ENCODE assay signal across 14 mouse cellular contexts in genomic region chr2:56109531-56109930, GRCm38 (mm10).
DNase-seq lines count a peak whose midpoint lies in the region; ATAC-seq and TF ChIP-seq lines count a peak whose summit lies in the region.
"Had no signal": no experiment of that assay in that cellular context is flagged by ENCODE, and none has a peak within 500 bp of the region (broad histone marks: within the 10 kb centered on the region; RNA-seq: fewer than 3 reads in every experiment).

No protein-coding gene starts in this region.

- 49% methylated on average over 3 of the region's 3 CpGs for WGBS in intestine, postnatal 0 days
- WGBS in intestine, embryonic 16.5 days: 48% methylated on average over 3 of the region's 3 CpGs
- 46% methylated on average over 3 of the region's 3 CpGs for WGBS in forebrain, embryonic 14.5 days

- DNase-seq in 416B (ENCODE audit: low read depth): peak; percentile 54
- peak; percentile 88 for DNase-seq in forebrain, embryonic 14.5 days (ENCODE audit: low spot score)
- DNase-seq in spleen, postnatal 10 days (ENCODE audit: low spot score in 2 of 2): no peak
- no peak for DNase-seq in thymus, postnatal 10 days (ENCODE audit: low spot score in 2 of 2)
- DNase-seq in yolk sac, embryonic 10.5 days (ENCODE audit: low spot score): no peak
- DNase-seq: cerebellum, adult 11-12 months; gastrocnemius, postnatal 10 days; layer of hippocampus, postnatal 36 days; lung, postnatal 14 days had no signal

- no peak for ATAC-seq in intestine, postnatal 0 days
- no peak for ATAC-seq in intestine, embryonic 16.5 days
- peak; percentile 31; the same call in 1 of the 2 replicates for ATAC-seq in forebrain, embryonic 14.5 days
- ATAC-seq: activated CD4-positive, CD25-positive, alpha-beta regulatory T cell, adult 4 months; inflammation-experienced regulatory T-cells, adult 6 months had no signal

- H3K27me3 ChIP-seq in intestine, postnatal 0 days (replicated peaks; ENCODE audit: control insufficient read depth, insufficient read depth, low read length): no peaks in the 10 kb centered on the region
- no peaks in the 10 kb centered on the region for H3K27me3 ChIP-seq in intestine, embryonic 16.5 days (replicated peaks; ENCODE audit: control insufficient read depth, insufficient read depth, low read length)
- H3K27me3 ChIP-seq in E14TG2a.4 (ENCODE audit: insufficient read depth, low read length): no peaks in the 10 kb centered on the region
- H3K27me3 ChIP-seq in forebrain, embryonic 14.5 days (replicated peaks; ENCODE audit: control insufficient read depth, insufficient read depth, low read length): no peaks in the 10 kb centered on the region

- H3K9me3 ChIP-seq in intestine, postnatal 0 days (ENCODE audit: control insufficient read depth): no peaks in the 10 kb centered on the region
- H3K9me3 ChIP-seq in intestine, embryonic 16.5 days (ENCODE audit: control insufficient read depth, low read length): no peaks in the 10 kb centered on the region
- H3K9me3 ChIP-seq in E14TG2a.4 (ENCODE audit: low read length): no peaks in the 10 kb centered on the region
- no peaks in the 10 kb centered on the region for H3K9me3 ChIP-seq in forebrain, embryonic 14.5 days (replicated peaks; ENCODE audit: control insufficient read depth, low read length)

- no peak overlapping the region for H3K9ac ChIP-seq in intestine, postnatal 0 days (ENCODE audit: low read depth, low read length)
- H3K9ac ChIP-seq in intestine, embryonic 16.5 days (ENCODE audit: low read depth, low read length): no peak overlapping the region
- no peak overlapping the region for H3K9ac ChIP-seq in forebrain, embryonic 14.5 days (ENCODE audit: low read length)

- H3K4me2 ChIP-seq in intestine, postnatal 0 days (replicated peaks; ENCODE audit: low read depth): no peak overlapping the region
- H3K4me2 ChIP-seq in intestine, embryonic 16.5 days (ENCODE audit: low read depth, low read length): no peak overlapping the region
- H3K4me2 ChIP-seq in forebrain, embryonic 14.5 days (ENCODE audit: low read length): no peak overlapping the region

- H3K4me3 ChIP-seq in intestine, postnatal 0 days (ENCODE audit: low read depth, low read length): no peak overlapping the region
- H3K4me3 ChIP-seq in intestine, embryonic 16.5 days (ENCODE audit: low read length): no peak overlapping the region
- no peak overlapping the region for H3K4me3 ChIP-seq in E14TG2a.4 (replicated peaks; ENCODE audit: low read length)
- H3K4me3 ChIP-seq in forebrain, embryonic 14.5 days (ENCODE audit: low read depth, low read length): no peak overlapping the region

- no peaks in the 10 kb centered on the region for H3K4me1 ChIP-seq in intestine, postnatal 0 days (replicated peaks; ENCODE audit: control insufficient read depth, insufficient read depth, low read length)
- no peaks in the 10 kb centered on the region for H3K4me1 ChIP-seq in intestine, embryonic 16.5 days (ENCODE audit: control insufficient read depth, insufficient read depth, low read length)
- no peaks in the 10 kb centered on the region for H3K4me1 ChIP-seq in E14TG2a.4 (replicated peaks; ENCODE audit: low read depth, low read length)
- H3K4me1 ChIP-seq in forebrain, embryonic 14.5 days (ENCODE audit: control insufficient read depth, insufficient read depth, low read length): no peaks in the 10 kb centered on the region

- H3K36me3 ChIP-seq in intestine, postnatal 0 days (ENCODE audit: control insufficient read depth, insufficient read depth): no peaks in the 10 kb centered on the region
- H3K36me3 ChIP-seq in intestine, embryonic 16.5 days (ENCODE audit: control insufficient read depth, insufficient read depth, low read length): no peaks in the 10 kb centered on the region
- H3K36me3 ChIP-seq in E14TG2a.4 (ENCODE audit: insufficient read depth, low read length): no peaks in the 10 kb centered on the region
- H3K36me3 ChIP-seq in forebrain, embryonic 14.5 days (ENCODE audit: control insufficient read depth, insufficient read depth, low read length): no peaks in the 10 kb centered on the region

- TF ChIP-seq CTCF in intestine, postnatal 0 days (IDR thresholded peaks at IDR 0.05; ENCODE audit: low read depth): peak; percentile 53
- TF ChIP-seq CTCF in E14TG2a.4 (conservative IDR thresholded peaks at IDR 0.05; ENCODE audit: low read length): peak; percentile 28

- H3K27ac ChIP-seq in intestine, postnatal 0 days (ENCODE audit: low read depth, low read length): no peak overlapping the region
- no peak overlapping the region for H3K27ac ChIP-seq in intestine, embryonic 16.5 days (ENCODE audit: low read length)
- H3K27ac ChIP-seq in forebrain, embryonic 14.5 days (ENCODE audit: low read depth, low read length): no peak overlapping the region

Comparison
In these comparisons a context has a peak if more than half of its experiments do, and no peak if none do; other contexts are left out.
1. DNase-seq: peak in 416B (single experiment) and forebrain, embryonic 14.5 days (single experiment); none in spleen, postnatal 10 days (0 of 2), thymus, postnatal 10 days (0 of 2) and yolk sac, embryonic 10.5 days (single experiment).